Mouse (Mus musculus) cerebellum, adult 9-10 months (tissue): ENCODE results near the gene Wbp1.
A peak's percentile ranks its signal among the peaks of the same experiment; 100 is the strongest.

ENCODE experiments used
- DNase-seq: peaks from one replicate; pipeline ENCODE4 v3.0.0; 2022

Wbp1 gene

DNA sequence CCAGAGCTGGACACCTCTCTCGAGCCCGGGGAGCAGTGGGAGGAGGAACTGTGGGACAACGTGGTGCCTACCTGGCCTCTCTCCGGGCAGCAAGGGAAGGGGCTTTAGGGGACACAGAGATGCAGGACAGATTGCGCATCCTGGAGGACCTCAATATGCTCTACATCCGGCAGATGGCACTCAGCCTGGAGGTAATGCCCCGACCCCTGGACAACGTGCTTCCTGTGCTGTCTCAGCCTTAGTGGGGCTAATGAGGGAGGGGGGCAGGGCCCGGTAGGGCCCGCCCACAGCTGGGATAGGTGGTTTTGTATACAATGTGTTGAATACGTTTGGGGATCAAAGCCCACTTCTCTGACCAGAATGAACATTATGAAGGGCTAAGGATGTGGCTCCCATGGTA lies 16.7 kb upstream of the Wbp1 start:
- DNase-seq: no peak

GRCm38 (mm10) chr6:83137576-83137950 lies 16.2 kb upstream of the Wbp1 start:
- DNase-seq: no peak

- DNase-seq: no peak
These were observed 15.7 kb upstream of the Wbp1 start for GRCm38 (mm10) chr6:83136881-83137575.

- DNase-seq: no peak
These were observed 15.0 kb upstream of the Wbp1 start for GRCm38 (mm10) chr6:83136291-83136880.

GRCm38 (mm10) chr6:83135571-83136161 lies 14.3 kb upstream of the Wbp1 start:
- no peak for DNase-seq

GRCm38 (mm10) chr6:83134951-83135513 lies 13.7 kb upstream of the Wbp1 start, which contains the start of gene Rtkn:
Gene Rtkn, plus strand, starts transcription at chr6:83135463.
- DNase-seq: no peak

DNA sequence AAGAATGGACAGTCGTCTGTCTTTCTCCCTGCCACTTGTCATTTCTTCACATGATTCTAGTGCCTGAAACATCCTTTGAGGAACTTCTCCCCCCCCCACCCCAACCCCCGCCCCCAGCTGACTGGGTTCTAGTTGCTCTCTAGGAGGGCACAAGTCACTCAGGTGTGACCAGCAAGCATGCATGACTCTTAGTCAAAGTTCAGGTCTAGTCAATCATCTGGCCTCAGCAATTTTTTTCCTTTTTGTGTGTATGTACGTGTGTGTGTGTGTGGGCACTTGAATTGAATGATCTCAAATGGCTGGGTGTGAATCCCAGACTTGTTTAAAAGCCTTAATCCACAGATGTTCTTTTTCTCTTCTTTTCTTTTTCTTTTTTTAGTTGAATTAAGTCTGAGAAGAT lies 12.9 kb upstream of the Wbp1 start:
- DNase-seq: no peak

- no peak for DNase-seq
These were observed 11.0 kb upstream of the Wbp1 start for GRCm38 (mm10) chr6:83132176-83132919.

GRCm38 (mm10) chr6:83131469-83132034 lies 10.2 kb upstream of the Wbp1 start:
- no peak for DNase-seq

DNA sequence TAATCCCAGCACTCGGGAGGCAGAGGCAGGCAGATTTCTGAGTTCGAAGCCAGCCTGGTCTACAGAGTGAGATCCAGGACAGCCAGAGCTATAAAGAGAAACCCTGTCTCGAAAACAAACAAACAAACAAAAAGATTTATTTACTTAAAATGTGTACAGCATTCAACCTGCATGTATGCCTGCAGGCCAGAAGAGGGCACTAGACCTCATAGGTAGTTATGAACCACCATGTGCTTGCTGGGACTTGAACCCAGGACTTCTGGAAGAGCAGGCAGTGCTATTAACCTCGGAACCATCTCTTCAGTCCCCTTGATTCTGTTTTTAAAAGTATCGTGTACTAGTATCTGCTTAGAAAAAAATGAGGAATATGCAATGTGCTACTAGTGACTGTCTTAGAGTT lies 6.1 kb upstream of the Wbp1 start:
- DNase-seq: no peak

GRCm38 (mm10) chr6:83125331-83125730 lies 4.0 kb upstream of the Wbp1 start, which contains the start of gene Ino80b:
Gene Ino80b, minus strand, starts transcription at chr6:83125431.
- no peak for DNase-seq

DNA sequence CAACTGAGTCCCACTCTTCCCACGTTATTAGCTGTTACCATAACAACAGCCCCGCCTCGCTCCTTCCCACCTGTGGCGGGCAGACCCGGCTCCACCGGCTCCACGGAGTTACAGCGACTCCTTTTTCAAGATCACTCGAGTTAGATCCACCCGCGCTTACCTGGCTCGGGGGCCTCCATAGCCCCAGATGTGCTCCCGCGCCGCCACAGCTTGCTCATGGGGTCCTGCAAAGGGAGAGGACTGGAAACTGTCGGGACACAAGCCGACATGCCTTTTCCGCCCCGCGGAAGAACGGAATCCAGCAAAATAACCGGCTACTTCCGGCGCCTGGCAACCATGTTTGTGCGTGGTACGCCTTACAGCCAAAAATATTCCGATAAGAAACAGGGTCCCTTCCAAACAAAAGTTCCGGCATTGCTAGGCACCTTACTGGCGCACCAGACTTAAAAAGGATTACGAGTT lies 3.5 kb upstream of the Wbp1 start:
- peak; percentile 90 for DNase-seq

DNA sequence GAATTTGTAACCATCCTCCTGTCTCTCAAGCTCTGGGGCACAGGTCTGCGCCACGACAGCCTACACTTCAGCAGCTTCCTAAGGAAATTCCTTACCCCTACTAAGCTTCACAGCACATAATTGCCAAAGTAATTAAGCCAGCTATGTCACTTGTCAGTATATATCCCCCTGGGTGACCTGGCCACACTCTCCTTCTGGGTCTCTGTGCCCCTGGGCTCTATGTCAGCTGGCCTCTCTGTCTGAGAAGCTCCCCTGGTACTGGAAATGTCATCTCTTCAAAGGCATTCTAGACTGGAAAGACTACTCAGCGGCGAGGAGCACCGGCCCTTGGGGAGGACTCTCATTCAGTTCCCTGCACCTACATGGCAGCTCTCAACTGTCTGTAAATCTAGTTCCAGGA lies 1.6 kb upstream of the Wbp1 start:
- DNase-seq: peak; percentile 49

- no peak for DNase-seq
These were observed 728 bp upstream of the Wbp1 start for GRCm38 (mm10) chr6:83121863-83122710.

DNA sequence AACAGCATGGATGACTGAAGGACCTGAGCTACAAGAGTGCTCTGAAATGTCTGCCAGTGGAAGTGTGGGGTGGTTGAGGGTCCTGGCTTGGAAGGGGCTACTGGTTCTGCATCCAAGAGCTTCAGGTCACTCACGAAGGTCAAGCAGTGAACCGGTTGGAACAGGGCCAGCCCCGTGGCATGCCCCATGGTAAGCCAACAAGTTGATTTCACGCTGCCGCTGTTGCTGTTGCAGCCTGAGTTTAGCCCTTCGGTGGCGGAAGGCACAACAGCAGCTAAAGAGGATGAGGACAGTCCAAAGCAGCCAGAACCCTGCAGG lies 1.7 kb downstream of the Wbp1 start:
- DNase-seq: peak; percentile 66

DNA sequence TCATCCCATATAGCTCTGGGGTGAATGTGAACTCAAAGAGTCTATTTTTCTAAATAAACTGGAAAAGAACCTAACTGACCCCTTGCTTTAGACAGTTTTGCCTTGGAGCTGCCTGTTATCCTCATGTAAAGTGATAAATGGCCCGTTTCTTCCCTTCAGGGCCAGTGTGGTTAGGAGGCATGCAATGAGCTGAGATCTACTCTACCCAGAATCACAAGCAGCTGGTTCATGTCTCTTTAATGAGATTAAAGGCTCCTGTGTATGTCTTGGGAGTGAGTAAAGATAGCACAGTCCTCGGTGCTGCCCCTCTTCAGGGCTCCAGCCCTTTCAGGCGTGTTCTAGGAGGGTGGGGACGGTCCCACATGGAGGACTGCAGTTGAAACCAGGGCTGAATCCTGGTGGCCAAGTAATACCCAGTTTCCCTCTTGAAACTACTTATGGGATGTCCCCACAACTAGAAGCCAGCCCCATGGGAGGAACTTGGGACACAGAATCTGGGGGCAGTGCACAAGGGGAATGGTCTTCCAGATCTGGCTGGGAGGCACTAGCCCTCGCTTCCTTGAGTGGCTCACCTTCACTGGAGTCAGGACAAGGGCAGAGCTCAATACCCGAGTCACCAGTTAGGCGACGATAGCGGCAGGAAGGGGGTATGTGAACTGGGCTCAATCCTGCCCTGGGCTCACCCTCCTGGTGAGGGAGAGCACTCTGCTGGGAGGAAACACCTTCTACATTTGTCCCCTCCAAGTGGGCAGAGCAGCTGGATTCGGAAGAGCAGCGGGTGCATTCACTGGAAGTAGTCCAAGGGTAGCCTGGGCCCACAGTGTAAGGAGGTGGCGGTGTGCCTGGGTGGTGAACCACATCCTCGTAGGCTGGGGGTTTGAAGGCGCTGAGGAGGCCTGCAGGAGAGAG lies 2.3 kb downstream of the Wbp1 start:
- DNase-seq: peak; percentile 9

DNA sequence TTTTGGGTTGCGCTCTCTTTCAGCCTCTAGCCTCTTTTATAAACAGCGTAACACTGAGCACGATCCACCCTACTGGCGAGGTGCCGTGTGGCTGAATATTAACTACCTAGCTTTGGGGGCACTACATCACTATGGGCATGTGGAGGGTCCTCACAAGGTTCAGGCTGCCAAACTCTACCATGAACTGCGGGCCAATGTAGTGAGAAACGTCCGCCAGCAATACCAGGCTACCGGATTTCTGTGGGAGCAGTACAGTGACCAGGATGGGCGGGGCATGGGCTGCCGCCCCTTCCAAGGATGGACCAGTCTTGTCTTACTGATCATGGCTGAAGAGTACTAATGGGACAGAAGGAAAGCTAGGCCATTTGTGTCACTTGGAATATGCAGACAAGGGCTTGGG lies 3.0 kb downstream of the Wbp1 start:
- DNase-seq: peak; percentile 36

DNA sequence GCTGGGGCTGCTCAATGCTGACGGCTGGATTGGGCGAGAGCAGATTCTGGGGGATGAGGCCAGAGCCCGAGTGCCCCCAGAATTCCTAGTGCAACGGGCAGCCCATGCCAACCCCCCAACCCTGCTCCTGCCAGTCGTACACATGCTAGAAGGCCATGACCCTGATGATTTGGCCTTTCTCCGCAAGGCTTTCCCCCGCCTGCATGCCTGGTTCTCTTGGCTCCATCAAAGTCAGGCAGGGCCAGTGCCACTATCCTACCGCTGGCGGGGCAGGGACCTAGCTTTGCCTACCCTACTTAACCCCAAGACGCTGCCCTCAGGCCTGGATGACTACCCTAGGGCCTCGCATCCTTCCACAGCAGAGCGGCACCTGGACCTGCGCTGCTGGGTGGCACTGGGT lies 3.7 kb downstream of the Wbp1 start:
- peak; percentile 33 for DNase-seq

- no peak for DNase-seq
These were observed 4.3 kb downstream of the Wbp1 start for GRCm38 (mm10) chr6:83117165-83117438.

DNA sequence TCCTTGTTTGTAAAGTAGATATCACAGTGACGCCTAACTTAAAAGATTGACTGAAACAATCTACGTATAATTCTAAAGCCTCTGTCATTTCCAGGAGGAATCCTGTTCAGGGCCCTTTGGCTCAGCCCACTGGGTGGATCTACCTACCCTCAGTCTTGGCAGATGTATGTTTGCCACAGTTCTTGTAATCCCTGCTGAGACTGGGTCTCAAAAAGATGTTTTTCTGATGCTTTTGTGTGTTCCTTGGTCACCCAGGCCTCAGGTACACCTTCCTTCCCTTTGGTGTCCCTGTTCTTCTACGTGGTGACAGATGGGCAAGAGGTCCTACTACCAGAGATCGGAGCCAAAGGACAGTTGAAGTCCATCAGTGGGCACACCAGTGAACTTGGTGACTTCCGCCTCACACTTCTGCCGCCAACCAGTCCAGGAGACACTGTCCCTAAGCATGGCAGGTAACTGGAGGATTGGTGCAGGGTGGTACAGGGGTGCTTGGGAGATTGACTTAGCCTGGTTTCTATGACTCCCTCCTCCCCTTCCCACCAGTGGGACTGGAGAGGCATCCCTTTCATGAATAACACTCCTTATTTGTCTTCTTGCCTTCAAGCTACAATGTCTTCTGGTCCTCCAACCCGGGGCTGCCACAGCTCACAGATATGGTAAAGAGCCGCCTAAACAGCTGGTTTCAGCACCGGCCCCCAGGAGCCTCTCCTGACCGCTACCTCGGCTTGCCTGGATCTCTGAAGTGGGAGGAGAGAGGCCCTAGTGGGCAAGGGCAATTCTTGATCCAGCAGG lies 4.8 kb downstream of the Wbp1 start:
- peak; percentile 51 for DNase-seq
